Mouse (Mus musculus) ES-E14 (cell line): ENCODE measurements around the gene Med15. TPM values are rescaled to one million over a fixed set of nuclear protein-coding genes. Genes with fewer than 3 reads are reported as not detected.

Experiments
- DNase-seq: peaks from one replicate; pipeline ENCODE4 v3.0.0-alpha.2; 2013; ENCODE audit warnings: low read depth, low spot score
- H3K27ac ChIP-seq: 2 replicates; pipeline ENCODE4 v1.5.1; 2012; ENCODE audit warnings: low read depth, mild to moderate bottlenecking, low read length, moderate library complexity, mixed read lengths; ENCODE audit not compliant: poor library complexity, insufficient read depth, severe bottlenecking
- H3K36me3 ChIP-seq: 2 replicates; pipeline ENCODE4 v1.6.1; 2012; ENCODE audit warnings: mild to moderate bottlenecking, low read length, moderate library complexity, mixed read lengths; ENCODE audit not compliant: control insufficient read depth, poor library complexity, insufficient read depth, severe bottlenecking
- H3K4me1 ChIP-seq, 2 experiments: fragments of 150-350 bp in 1 of 2; sonication (generic) in 1 of 2; 2 replicates each; pipeline ENCODE4 v1.6.1; 2012; ENCODE audit warnings: low read length in 2 of 2, mild to moderate bottlenecking in 1 of 2, mixed read lengths in 1 of 2; ENCODE audit not compliant: control insufficient read depth in 2 of 2, insufficient read depth in 2 of 2, poor library complexity in 1 of 2
- H3K4me3 ChIP-seq, 2 experiments: fragments of 150-350 bp in 1 of 2; sonication (generic) in 1 of 2; 2 replicates each; pipeline ENCODE4 v1.5.1; 2012; ENCODE audit warnings: low read length in 2 of 2, low read depth in 1 of 2, mild to moderate bottlenecking in 1 of 2, mixed read lengths in 1 of 2; ENCODE audit not compliant: insufficient read depth in 1 of 2, poor library complexity in 1 of 2, severe bottlenecking in 1 of 2
- H3K9ac ChIP-seq: 2 replicates; pipeline ENCODE4 v1.6.1; 2012; ENCODE audit warnings: low read depth, mild to moderate bottlenecking, low read length, mixed read lengths; ENCODE audit not compliant: poor library complexity, insufficient read depth, severe bottlenecking
- H3K9me3 ChIP-seq: fragments of 150-350 bp; sonication (generic); 2 replicates; pipeline ENCODE4 v1.6.1; 2012; ENCODE audit warnings: low read depth, mild to moderate bottlenecking, low read length; ENCODE audit not compliant: control insufficient read depth, insufficient read depth
- CHD2 ChIP-seq: IDR thresholded peaks from 2 replicates; pipeline ENCODE4 v1.6.1; 2014; ENCODE audit warnings: mild to moderate bottlenecking, low read depth, low read length, inconsistent platforms
- HCFC1 ChIP-seq: IDR thresholded peaks from 2 replicates; pipeline ENCODE4 v1.6.1; 2012; ENCODE audit warnings: low read length, inconsistent platforms, borderline replicate concordance; ENCODE audit not compliant: insufficient read depth
- MAFK ChIP-seq: IDR thresholded peaks from 2 replicates; pipeline ENCODE4 v1.6.1; 2014; ENCODE audit warnings: mild to moderate bottlenecking, low read depth, low read length, inconsistent platforms; ENCODE audit not compliant: insufficient read depth
- ZC3H11A ChIP-seq: IDR thresholded peaks from 2 replicates; pipeline ENCODE4 v1.6.1; 2012; ENCODE audit warnings: low read depth, mild to moderate bottlenecking, inconsistent platforms, low read length, borderline replicate concordance
- ZNF384 ChIP-seq: IDR thresholded peaks from 2 replicates; pipeline ENCODE4 v1.6.1; 2012; ENCODE audit warnings: low read depth, low read length, inconsistent platforms
- in situ Hi-C, 2 experiments: fragments of 600-800 bp; cut with MboI; formaldehyde crosslinking; loops; one replicate each; pipeline ENCODE4 v1.15.1; 2025; ENCODE audit warnings: low sequenced_read_pairs in 2 of 2, inconsistent platforms in 1 of 2; ENCODE audit not compliant: unreplicated experiment in 2 of 2
- total RNA-seq: library from RNA; depleted of rRNA; stranded (reverse); fragments of 300-350 nt; gene quantifications from 2 replicates; pipeline ENCODE4 v1.2.3, GENCODE M21; 2012

Med15 gene
- total RNA-seq, 1 experiment, result 32.7 TPM

GRCm38 (mm10) chr16:17669886-17670285 lies 62.8 kb downstream of the Med15 start:
- Histone ChIP-seq H3K4me1 (no peaks in the 10 kb centered on the region), H3K36me3 (peaks cover 11% of the 10 kb centered on the region; the same call in 1 of the 2 replicates), H3K4me3 (no peak overlapping the region), H3K9me3 (no peaks in the 10 kb centered on the region), H3K9ac (no peak overlapping the region), H3K27ac (no peak overlapping the region)
- no peak for TF ChIP-seq CHD2
- TF ChIP-seq ZNF384, result no peak
- no peak for TF ChIP-seq MAFK
- no peak for TF ChIP-seq HCFC1
- no peak for TF ChIP-seq ZC3H11A
- in situ Hi-C loops, result no loop called here
- no peak for DNase-seq

- DNase-seq, result no peak
- peaks cover 2% of the 10 kb centered on the region; the same call in 1 of the 2 replicates for H3K36me3 ChIP-seq
Observed at GRCm38 (mm10) chr16:17665568-17665967, 67.1 kb downstream of the Med15 start.

GRCm38 (mm10) chr16:17656212-17656871 lies 76.3 kb downstream of the Med15 start:
- peaks cover 34% of the 10 kb centered on the region for H3K36me3 ChIP-seq
- H3K4me1 ChIP-seq, result no peaks in the 10 kb centered on the region
- no peak overlapping the region for H3K9ac ChIP-seq
- no peak for TF ChIP-seq ZNF384
- no peak for TF ChIP-seq ZC3H11A
- TF ChIP-seq CHD2, result no peak
- no peak for TF ChIP-seq MAFK
- H3K9me3 ChIP-seq, result no peaks in the 10 kb centered on the region
- DNase-seq, result no peak
- H3K27ac ChIP-seq, result no peak overlapping the region
- H3K4me3 ChIP-seq, result no peak overlapping the region
- in situ Hi-C loops, result no loop called here

More at GRCm38 (mm10) chr16:17665568-17665967, 67.1 kb downstream of the Med15 start:
- H3K9ac ChIP-seq, result no peak overlapping the region
- H3K4me3 ChIP-seq, result no peak overlapping the region
- no peak overlapping the region for H3K27ac ChIP-seq
- H3K4me1 ChIP-seq, result no peaks in the 10 kb centered on the region
- in situ Hi-C loops, result no loop called here
- H3K9me3 ChIP-seq, result no peaks in the 10 kb centered on the region
- TF ChIP-seq HCFC1 (no peak), MAFK (no peak), ZC3H11A (no peak), ZNF384 (no peak), CHD2 (no peak)

- DNase-seq, result no peak
- Histone ChIP-seq H3K4me1 (no peaks in the 10 kb centered on the region; a peak in 1 of 4 replicates), H3K4me3 (no peak overlapping the region), H3K9ac (no peak overlapping the region), H3K9me3 (no peaks in the 10 kb centered on the region), H3K27ac (no peak overlapping the region), H3K36me3 (peaks cover 34% of the 10 kb centered on the region)
- in situ Hi-C loops, result no loop called here
- TF ChIP-seq CHD2 (no peak), MAFK (no peak), ZC3H11A (no peak), HCFC1 (no peak), ZNF384 (no peak)
Observed at GRCm38 (mm10) chr16:17654188-17654795, 78.4 kb downstream of the Med15 start.
